Mouse (Mus musculus): ENCODE data around the gene Glb1l3.
"Not testable (repeated sequence)": the region's sequence is repeated elsewhere in the genome, so short reads cannot be mapped to it uniquely, and the experiment has no call there.

Gene Glb1l3

DNA sequence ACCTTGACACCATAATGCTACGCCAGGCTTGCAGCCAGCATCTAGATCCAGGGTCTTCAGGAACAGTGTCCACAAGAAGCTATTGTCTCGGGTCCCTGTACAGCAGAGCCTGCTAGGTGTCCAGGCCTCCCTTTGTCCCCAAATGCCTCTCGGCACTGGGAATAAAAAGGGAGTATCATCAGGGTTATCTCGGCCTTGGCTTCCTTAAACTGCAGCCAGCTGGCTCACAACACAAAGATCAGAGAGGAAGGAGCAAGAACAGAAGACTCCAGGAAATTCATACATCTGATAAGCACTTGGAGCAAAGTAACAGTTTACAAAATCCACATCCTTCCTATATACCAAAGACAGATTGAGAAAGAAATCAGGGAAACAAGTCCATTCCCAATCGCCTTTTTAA, at the start of gene Glb1l3:
Glb1l3 (minus strand) TSS at position 140 of the 400 bp plus-strand sequence.
- DNase-seq (ENCODE audit: low spot score), result no peak

DNA sequence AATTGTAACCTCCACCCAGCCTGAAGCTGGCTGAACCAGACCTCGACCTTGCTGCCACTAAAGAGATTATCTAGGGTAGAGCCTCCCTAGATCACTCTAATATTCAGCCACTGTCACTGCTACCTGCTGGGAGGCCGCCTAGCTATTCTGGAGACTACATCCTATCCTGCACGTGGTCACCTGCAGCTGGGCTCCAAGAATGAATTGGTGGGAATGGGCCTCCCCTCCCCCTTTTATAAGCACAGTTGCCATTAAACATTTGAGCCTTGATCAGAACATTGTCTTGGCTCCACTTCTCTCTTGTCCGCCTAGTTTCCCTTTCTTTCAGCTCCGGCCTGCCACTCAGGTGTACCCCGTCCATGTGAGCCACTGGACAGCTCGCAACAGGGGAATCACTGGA, 9.2 kb upstream of the Glb1l3 start:
- not testable (repeated sequence) for DNase-seq (ENCODE audit: low spot score)

DNA sequence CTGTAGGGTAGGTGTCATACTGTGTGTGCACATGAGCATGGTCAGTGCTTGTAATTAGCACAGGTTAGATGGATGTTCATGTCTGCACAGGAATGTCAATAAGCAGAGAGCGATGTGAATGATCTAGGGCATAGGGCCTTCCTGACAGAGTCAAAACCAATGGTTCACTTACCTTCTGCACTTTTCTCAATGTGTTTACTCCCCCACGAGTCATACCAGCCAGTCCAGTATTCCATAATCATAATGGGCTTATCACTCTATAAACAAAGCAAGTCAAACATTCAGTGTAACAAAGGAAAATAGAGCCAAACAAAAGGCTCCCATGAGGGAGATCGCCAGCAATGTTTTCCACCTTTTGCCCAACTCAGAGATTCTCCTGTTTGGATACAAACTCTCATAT, 29.6 kb downstream of the Glb1l3 start:
- DNase-seq (ENCODE audit: low spot score), result no peak

DNA sequence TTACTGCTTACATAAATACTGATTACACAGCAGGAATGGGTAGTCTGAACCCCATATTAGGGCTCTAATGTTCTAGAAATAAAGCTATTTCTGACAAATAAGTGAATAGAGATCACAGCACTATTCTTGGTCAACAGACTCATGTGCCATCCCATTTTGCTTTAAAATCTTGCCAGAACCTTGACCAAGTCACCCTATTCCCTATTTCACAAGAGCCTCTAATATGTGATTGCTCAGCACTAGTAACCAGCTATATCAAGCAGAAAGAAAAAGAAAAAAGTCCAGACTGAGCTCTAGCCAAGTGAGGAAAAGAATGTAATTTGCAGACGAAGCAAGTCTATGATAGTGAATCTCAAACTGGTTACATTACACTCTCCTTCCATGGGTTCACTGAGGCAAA, 40.7 kb downstream of the Glb1l3 start:
- no peak for DNase-seq (ENCODE audit: low spot score)

DNA sequence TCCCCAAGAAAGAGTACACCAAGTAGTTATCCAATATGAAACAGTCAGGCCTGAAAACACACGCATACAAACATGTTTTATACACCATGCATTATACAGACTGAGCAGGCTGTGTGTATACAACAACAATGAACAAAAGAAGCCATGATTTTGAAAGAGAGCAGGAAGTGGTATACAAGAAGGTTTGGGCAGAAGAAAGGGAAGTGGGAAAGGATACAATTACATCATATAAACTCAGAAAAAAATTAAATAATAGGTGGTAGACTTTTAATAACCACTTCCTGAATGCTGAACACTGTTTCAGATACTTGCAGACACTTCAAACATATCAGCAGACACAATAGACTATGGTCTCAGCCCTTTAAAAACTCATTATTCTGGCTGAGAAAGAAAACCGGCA, 52.0 kb downstream of the Glb1l3 start:
- no peak for DNase-seq (ENCODE audit: low spot score)

DNA sequence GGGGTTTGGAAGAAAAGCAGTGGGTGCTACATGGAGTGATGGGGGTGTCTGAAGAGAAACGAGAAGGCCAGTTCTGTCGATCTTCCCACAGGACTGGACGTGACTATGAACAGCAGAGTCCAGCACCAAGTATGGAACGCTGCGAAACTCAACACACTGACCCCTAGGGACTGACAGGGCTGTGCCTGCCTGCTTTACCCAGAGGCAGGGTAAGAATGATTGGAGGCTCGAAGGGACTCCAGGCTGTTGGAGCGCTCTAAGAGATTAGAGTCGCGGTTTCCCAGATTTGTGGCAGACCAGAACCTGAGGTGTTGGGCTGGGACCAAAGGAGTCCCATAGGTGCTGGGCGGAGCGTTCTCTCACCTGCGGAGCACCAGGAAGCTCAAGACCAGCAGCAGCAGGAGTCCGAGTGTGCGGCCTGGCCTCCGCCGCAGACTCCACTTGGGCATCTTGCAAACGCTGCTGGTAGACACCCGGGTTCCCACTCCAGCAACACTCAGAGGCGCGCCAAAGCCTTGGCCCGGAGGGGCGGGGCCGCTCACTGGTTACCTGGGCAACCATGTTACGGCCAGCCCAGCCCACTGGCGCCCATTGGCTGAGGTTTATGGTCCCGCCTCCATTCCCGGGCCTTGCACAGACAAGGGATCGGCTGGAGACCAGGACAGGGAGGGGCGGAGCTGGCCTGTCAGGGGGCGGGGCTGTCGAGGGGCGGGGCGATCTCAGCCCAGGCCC, 54.6 kb downstream of the Glb1l3 start, which contains the start of gene Glb1l2:
Glb1l2 (minus strand) TSS at position 534 of the 732 bp plus-strand sequence.
- peak; percentile 92 for DNase-seq (ENCODE audit: low spot score)

DNA sequence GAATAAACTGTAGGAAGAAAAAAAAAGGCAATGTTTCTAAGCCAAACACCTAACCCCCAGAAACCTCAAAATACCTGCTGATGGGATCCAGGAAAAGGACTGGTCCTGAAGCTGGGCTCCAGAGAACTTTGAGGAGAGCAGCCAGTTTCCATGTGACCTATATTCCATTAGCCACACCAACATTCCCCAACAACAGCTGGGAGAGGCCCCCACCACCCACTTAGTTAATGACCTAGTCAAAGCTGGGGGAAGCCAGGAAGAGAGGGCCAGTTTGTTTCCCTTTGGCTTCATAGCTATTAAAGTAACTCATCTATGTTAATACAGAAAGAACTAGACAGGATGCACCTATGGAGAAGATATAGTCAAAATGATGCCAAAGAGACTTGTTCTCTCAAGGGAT, 56.4 kb downstream of the Glb1l3 start:
- DNase-seq (ENCODE audit: low spot score), result no peak

DNA sequence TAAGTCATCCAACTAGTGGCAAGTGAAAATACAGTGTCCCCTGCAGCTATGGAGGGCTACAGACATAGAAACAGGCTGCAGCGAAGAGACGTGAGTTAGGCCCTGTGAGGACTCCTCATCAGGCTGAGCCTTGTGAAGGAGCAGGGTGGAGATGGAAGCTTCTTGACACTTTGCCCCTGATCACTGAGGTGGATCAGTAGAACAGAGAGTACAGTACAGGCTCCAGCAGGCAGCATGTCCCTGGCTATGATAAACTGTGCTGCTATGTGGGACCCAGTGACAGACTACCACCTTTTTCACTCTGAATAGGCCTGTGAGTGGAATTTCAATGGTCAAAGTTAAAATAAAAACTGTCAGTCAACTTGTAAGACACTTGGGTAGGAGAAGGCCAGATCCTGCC, 60.3 kb downstream of the Glb1l3 start:
- DNase-seq (ENCODE audit: low spot score), result no peak

DNA sequence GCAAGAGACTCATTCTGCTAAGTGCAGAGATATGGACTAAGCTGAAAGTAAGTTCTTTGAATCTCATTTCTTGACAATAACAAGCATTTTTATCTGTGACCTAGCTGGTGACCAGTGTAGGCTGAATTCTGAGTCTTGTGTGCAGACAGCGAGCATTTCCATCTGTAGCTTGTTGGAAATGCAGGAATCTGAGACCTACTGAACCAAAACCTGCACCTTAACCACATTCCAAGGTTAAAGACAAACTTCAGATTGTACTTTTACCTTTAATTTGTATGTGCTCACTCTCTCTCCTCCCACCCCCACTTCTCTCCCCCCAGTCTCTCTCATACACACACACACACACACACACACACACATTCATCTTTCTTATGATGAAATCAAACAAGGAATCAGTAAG, 62.0 kb downstream of the Glb1l3 start:
- DNase-seq (ENCODE audit: low spot score), result no peak

DNA sequence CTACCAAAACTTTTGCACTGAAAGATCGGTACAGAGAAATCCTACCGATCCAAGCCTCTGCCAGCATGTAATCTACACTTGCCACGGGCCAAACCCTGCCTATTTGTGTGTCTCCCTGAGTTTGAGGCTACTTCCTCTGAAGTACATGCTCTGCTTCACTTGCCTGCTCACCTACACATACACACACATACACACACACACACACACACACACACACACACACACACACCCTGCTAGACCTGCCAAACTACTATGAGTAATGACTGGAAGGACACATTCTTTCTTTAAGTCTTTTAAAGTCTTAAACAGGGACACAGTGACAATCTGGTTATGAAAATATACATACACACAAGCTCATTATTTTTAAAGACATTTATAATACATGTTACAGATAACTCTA, 62.5 kb downstream of the Glb1l3 start:
- no peak for DNase-seq (ENCODE audit: low spot score)

DNA sequence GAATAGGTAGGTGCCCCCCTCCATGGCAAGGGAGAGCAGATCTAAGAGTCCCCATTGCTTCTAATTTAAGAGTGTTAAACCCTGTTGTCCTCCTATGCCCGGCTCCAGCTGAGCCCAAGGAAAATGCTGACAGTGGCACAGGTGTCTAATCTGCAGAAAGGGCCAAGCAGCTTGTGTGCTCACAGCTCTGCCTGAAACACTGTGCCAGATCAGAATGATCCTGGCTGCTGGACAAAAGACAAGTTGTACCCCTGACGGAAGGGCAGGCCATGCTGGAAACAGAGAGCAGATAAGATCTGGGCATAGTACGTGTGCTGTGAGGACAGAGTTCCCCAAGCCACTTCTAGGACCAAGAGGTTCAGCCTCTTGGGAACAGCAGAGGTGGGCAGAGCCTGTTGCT, 67.9 kb downstream of the Glb1l3 start:
- no peak for DNase-seq (ENCODE audit: low spot score)

DNA sequence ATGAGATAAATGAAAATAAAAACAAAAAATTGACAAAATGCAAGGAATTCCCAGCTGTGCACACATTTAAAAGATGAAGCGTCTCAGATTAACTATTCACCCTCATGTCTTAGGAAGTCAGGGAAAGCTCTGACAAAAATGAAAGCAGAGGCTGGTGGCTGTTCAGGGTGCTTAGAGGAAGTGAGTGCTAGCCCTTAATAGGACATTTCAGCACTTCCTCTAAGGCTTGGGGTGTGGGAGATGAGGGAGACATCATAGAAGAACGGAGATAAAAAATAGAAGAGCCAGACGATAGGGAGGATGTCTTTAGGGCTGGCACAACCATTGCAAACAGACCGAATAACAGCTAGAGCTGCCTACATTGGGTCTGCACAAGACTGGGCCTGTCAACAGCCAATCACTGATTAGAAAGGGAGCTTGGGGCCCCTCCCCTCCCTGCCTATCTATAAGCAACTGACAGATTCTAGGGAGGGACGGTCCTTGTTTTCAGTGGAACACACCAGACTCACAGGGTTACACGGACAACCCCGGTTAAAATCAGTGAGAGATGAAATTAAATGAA, 77.2 kb downstream of the Glb1l3 start:
- DNase-seq (ENCODE audit: low spot score), result no peak

DNA sequence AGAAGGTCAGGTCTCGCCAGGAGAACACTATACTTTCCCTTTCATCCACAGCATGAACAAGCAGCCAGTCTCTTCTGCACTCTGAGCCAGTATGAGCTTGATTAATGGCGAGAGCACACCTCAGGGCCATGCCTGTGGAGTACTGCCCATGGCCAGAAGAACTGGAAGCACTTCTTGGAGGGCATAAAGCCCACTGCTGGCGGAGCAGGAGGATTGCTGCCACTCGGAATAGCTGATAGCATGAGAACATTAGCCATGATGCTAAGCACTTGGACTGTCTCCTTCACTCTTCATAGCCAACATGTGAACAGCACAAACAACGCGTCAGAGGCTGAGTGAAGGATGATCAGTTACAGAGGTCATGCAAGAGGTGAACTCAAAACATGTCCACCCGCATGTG, 82.3 kb downstream of the Glb1l3 start:
- DNase-seq (ENCODE audit: low spot score), result no peak

DNA sequence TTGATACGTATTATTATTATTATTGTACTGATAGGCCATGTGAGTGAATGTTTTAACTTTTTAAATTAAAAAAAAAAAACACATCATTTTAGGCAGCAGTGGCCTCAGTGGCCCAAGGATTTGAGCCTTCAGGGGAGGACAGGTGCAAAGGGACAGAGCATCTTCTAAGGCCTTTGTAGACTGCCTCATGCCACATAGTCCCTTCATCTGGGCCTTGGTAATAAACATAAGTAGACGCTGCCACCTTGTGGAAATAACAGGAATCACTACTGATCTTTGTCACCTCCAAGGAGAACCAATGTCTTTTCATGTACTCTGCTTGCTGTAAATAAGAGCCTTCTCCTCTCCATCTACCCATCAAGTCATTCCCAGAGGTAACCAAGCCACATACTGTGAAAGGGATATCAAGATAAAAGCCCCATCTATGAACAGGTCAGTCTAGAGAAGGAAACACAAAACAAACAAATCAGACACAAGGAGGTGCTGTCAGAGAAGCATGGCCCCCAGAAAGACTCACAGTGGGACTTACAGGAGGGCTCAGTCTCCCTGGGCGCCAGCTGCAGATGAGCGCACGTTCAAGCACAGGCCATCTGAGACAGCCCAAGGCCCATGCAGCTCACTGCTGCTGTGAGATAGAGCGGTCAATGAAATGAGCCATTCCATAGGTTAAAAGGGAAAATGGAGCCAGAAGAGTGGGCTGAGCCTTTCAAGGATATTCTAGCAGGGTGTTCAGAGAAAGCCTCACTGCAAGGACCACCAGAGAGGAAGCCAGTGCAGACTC, 84.4 kb downstream of the Glb1l3 start:
- DNase-seq (ENCODE audit: low spot score), result no peak

DNA sequence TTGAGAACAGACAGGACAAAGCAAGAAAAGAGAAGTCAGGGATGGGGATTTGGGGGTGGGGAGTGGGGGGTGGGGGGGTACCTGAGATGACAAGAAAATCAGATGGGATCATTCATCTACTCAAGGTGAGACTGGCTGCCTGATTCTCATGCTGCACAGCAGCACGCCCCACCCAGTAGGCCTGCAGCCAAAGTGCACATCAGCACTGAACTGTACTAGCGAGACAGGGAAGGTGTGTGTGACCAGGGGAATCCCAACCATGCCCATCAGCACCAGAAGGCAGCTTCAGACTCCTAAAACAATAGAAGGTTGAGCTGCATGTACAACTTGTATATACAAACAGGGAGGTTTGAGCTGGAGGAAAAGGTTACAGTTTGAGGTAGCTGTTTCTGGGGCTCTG, 85.0 kb downstream of the Glb1l3 start:
- no peak for DNase-seq (ENCODE audit: low spot score)

DNA sequence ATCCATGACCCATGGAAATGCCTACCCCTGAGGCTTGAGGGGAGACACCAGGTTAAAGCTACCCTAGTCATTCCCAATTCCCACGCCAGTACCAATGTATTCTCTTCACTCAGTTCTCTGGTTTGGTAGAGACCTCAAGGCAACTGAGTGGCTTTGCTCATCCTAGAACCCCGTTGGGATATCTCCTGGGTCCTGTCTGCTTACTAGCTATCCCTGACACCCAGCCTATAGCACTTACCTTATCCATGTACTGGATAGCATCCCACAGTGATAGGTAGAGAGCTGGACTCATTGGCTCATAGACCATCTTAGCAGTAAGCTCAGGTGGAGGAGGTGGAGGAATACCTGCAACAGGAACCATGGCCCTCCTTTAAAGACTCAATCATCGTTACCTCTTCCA, 92.5 kb downstream of the Glb1l3 start:
- DNase-seq (ENCODE audit: low spot score), result no peak

Data from urinary bladder, postnatal 25 days (tissue).